Mouse (Mus musculus) spleen, embryonic (tissue): Measurements from ENCODE around the gene Psme3.
"Not testable (repeated sequence)": the region's sequence is repeated elsewhere in the genome, so short reads cannot be mapped to it uniquely, and the experiment has no call there.

Experiments
- CTCF ChIA-PET: fragments of 350-600 bp; sonication (Branson Sonifier 250); formaldehyde crosslinking; loops from one replicate; lab custom pipeline; 2022; lab: Charles Lee

Psme3 gene

GRCm38 (mm10) chr11:101311083-101311482, 4.9 kb upstream of the Psme3 start:
- CTCF ChIA-PET, result no interaction called here

GRCm38 (mm10) chr11:101312150-101312549, 3.9 kb upstream of the Psme3 start:
- CTCF ChIA-PET, result no interaction called here

DNA sequence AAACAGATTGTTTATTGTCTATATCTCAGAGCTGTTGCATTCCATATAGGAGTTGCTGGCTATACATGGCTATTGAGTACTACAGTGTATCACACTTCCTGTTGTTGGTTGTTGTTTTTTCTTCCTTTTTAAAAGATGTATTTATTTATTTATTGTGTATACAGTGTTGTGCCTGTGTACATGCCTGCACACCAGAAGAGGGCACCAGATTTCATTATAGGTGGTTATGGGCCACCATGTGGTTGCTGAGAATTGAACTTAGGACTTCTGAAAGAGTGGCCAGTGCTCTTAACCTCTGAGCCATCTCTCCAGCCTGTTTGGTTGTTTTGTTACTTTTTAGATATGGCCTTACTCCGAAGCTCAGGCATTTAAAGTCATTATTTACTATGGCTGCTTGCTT, 1.4 kb upstream of the Psme3 start:
- CTCF ChIA-PET, result interaction anchor here (0.7 kb wide), 1 partner anchor 1845 kb away, joined by 4 read pairs; no protein-coding TSS in a partner anchor

DNA sequence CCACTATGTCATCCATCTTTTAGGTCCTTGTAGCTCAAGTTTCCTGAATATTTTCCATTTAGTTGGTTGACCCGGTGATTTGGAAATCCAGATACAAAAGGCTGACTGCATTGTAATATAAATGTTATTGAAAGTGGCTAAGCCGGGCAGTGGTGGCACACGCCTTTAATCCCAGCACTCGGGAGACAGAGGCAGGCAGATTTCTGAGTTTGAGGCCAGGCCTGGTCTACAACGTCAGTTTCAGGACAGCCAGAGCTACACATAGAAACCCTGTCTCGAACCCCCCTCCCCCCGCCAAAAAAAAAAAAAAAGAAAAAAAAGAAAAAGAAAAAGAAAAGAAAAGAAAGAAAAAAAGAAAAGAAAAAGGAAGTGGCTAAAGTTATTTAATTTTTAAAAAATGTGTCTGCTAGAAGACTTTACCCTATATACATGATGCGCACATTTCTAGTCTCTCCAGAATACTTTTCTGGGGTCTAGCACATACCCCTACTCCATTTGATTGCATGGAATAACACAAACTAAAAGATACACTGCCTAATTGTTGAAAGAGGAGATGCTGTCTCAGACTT, 847 bp upstream of the Psme3 start:
- CTCF ChIA-PET, result interaction anchor here (0.7 kb wide), 1 partner anchor 1844 kb away, joined by 4 read pairs; no protein-coding TSS in a partner anchor

- CTCF ChIA-PET, result no interaction called here
These were observed 496 bp downstream of the Psme3 start for GRCm38 (mm10) chr11:101316501-101316917.

DNA sequence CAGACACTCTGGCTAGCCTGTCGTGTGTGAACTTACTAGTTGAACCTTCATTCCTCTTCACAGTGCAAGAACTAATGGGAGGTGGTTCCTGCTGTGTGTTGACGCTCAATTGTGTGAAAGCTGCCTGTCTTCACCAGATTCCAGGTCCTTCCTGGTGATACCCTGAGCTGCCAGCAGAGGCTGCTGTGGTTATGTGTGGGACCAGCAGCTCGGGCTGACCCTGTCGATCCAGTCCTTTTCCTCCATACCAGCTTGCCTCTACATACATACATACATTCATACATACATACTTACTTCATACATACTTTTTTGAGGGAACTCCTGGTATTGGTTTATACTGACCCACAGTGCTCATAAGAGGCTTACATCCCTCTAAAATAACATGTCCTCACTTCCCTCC, 7.6 kb downstream of the Psme3 start:
- CTCF ChIA-PET, result no interaction called here

- CTCF ChIA-PET, result no interaction called here
These were observed 8.8 kb downstream of the Psme3 start, which contains the start of gene Aoc2 for GRCm38 (mm10) chr11:101324763-101325162. Gene Aoc2, plus strand, starts transcription at chr11:101325063.

- CTCF ChIA-PET, result not testable (repeated sequence)
These were observed 9.2 kb downstream of the Psme3 start for GRCm38 (mm10) chr11:101325201-101325600.

DNA sequence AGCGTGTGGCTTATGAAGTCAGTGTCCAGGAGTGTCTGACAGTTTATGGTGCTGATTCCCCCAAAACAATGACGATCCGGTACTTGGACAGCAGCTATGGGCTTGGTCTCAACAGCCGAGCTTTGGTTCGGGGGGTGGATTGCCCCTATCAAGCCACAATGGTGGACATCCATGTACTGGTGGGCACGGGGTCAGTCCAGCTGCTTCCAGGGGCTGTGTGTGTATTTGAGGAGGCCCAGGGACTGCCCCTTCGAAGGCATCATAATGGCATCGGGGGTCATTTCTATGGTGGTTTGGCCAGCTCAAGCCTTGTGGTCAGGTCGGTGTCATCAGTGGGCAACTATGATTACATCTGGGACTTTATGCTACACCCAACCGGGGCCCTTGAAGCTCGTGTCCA, 10.1 kb downstream of the Psme3 start:
- CTCF ChIA-PET, result interaction anchor here (0.6 kb wide), 1 partner anchor 127 kb away, joined by 13 read pairs; no protein-coding TSS in a partner anchor

DNA sequence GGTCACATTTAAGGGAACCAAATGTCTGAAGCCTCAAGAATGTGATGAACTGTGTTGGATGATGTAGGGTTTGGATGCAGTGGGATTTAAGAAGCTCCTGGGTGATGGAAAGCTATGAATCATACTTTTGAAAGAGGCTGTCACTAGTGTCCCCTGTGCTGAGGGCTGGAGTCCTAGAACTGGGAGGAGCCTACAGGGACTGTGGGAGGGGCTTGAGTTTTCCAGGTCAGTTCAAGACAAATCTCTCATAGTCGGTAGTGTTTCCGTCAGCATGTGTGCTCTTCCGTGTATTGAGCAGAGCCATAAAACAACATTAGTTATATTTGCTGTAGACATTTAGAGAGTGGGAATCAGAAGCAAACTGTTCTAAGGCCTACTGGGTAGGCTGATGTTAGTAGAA, 11.3 kb downstream of the Psme3 start:
- CTCF ChIA-PET, result no interaction called here

DNA sequence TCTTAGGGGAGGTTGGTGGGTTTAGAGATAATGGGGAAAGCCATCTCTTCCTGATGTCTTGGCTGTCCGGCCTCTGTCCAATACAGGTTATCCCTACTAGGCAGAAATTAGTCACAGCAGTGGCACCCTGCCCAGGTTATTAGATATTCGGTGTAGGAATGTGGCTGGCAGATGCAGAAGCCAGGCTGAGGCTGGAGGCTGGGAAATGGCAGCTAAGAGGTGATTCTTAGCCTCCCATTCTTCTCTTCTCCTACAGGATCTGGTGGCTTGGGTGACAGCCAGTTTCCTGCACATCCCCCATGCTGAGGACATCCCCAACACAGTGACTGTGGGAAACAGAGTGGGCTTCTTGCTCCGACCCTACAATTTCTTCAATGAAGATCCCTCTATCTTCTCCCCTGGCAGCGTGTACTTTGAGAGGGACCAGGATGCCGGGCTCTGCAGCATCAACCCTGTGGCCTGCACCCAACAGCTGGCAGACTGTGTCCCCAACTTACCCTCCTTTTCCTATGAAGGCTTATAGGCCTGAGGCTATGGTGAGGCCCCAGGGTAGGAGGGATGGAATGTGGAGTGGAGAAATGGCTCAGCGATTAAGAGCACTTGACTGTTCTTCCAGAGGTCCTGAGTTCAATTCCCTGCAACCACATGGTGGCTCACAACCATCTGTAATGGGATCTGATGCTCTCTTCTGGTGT, 13.1 kb downstream of the Psme3 start:
- CTCF ChIA-PET, result no interaction called here

DNA sequence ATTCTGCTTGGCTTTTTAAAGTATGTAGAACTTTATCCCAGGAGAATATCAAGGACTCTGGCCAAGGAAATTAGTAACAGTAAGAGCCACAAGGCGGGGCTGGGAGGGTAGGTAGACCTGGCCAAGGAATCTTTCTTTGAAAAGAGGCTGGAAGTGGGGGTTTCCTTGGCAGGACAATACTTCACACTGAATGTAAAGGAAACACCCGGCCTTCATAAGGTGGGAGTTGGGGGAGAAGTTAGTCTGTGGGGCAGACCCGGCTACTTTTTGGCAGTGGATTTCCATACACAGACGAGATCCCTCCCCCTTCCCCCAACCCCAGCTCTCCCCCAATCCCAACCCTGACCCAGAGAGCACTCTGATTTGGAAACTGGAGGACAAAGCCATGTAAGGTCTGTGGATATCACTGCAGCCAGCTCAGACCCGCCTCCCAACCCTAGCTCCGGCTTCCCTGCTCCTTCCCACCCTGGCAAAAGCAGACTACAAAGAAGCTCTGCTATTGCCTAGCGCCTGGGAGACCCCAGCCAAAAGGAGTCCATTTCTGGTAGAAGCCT, 14.4 kb downstream of the Psme3 start, which contains the start of gene Aoc3:
Gene Aoc3 (plus strand): TSS at position 235 of the 554 bp plus-strand sequence.
- CTCF ChIA-PET, result no interaction called here

- CTCF ChIA-PET, result not testable (repeated sequence)
These were observed 14.9 kb downstream of the Psme3 start for GRCm38 (mm10) chr11:101330961-101331360.

DNA sequence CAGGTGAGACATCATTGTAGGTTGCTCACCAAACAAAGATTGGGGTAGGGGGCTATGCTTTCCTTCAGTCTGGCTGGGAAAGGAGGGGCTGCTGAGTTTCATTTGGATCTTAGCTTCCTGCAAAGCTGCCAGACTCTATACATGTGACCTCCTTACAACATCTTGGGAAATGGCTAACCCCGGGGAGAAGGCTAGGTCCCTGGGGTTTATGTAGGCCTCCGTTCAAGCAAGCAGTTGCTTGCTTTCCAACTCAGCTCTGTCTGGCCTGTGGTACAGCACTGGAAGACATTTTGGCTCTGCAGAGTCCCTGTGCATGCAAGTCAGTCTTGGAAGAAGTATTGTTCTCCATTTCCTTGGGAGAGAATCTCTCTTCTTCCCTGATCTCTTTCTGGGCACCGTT, 16.5 kb downstream of the Psme3 start:
- CTCF ChIA-PET, result no interaction called here

DNA sequence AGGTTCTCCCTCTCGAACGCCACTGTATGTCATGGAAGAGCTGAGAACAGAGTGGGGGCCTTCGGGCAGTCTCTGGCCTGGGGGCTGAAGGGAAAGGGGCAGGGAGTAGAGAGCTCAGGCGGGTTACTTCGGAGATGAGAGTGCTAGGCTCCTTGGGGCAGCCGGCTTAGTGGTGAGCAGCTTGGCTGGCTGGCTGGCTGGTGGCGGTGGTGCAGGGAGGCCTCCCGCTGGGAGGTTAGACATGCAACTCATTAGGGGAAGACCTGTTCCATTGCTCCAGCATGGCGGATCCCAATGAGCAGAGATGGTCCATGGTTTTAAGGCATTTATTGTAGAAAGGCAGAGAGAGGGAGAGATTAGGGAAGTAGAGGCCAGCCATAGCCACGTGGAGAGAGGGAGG, 18.0 kb downstream of the Psme3 start:
- CTCF ChIA-PET, result no interaction called here

- CTCF ChIA-PET, result no interaction called here
These were observed 18.5 kb downstream of the Psme3 start for GRCm38 (mm10) chr11:101334516-101334915.

DNA sequence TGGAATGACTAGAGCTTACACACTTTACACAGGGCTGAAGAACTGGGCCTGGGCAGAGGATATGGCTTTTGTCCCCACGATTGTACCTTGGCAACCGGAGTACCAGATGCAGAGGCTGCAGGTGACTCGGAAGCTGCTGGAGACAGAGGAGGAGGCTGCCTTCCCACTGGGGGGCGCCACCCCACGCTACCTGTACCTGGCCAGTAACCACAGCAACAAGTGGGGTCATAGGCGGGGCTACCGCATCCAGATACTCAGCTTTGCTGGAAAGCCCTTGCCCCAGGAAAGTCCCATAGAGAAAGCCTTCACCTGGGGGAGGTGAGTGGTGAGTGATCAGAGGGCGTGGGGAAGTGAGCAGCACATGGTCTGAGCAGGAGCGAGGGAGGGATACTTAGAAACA, 19.7 kb downstream of the Psme3 start:
- CTCF ChIA-PET, result interaction anchor here (0.9 kb wide), 1 partner anchor 171 kb away, joined by 17 read pairs; no protein-coding TSS in a partner anchor

- CTCF ChIA-PET, result no interaction called here
These were observed 22.2 kb downstream of the Psme3 start for GRCm38 (mm10) chr11:101338123-101338760.

DNA sequence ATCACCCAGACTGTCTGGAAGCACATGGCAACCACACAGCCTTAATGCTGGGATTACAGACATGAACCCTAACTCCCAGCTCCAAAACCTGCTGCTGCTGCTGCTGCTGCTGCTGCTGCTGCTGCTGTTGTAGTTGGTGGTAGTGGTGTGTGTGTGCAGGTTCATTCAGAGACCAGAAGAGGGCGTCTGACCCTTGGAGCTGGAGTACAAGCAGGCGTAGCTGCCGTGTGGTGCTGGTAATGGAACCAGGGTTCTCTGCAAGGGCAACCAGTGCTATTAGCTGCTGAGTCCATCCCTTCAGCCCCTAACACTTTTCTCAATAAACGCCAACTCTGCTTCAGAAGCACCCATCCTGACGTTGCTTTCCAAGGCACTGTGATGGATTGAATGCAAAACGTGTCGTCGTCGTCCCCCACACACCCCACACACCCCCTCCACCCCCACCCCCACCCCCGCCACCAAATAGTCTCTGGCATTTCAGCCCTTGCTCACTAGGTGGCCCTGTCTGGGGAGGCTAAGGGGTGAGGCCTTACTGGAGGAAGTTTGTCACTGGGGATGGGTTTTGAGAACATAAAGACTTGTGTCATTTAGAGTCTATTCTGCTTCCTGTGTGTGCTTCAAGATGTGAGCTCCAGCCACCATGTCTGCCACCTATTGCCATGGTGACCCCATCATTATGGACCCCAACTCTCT, 31.2 kb downstream of the Psme3 start:
- CTCF ChIA-PET, result no interaction called here

GRCm38 (mm10) chr11:101348774-101349173, 32.8 kb downstream of the Psme3 start:
- CTCF ChIA-PET, result interaction anchor here (0.6 kb wide), 1 partner anchor 235 kb away, joined by 5 read pairs; no protein-coding TSS in a partner anchor

DNA sequence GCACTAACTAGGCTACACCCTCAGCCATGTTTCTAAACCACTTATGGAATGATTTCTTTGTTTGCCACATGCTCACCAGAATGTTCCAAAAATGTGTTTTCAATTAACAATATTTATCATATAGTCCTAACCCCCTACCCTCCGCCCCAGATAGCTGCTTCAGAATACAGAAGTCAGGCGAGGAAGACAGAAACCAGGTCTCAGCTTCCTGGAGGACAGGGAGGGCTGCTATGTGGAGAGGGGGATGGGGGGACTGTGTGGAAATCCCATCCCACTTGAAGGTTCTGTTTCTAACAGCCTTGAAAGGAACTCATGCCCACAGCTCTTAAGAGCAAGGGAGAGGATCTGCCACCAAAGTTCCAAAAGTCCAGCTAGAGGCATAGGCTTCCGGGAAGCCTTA, 33.2 kb downstream of the Psme3 start:
- CTCF ChIA-PET, result interaction anchor here (0.6 kb wide), 1 partner anchor 235 kb away, joined by 5 read pairs; no protein-coding TSS in a partner anchor
